Mouse (Mus musculus) limb, embryonic 14.5 days (tissue): ENCODE results near the gene Ankrd44. TPM values are rescaled to one million over a fixed set of nuclear protein-coding genes. Genes with fewer than 3 reads are reported as not detected.

ENCODE experiments used
- ATAC-seq: fragments of 200-750 bp; cut with Nextera tagmentation; 2 replicates; pipeline ENCODE4 v1.8.0; 2017; ENCODE audit warnings: low read depth, moderate number of reproducible peaks, moderate TSS enrichment; ENCODE audit not compliant: low FRiP score
- DNase-seq: peaks from one replicate; pipeline ENCODE4 v3.0.0-alpha.2; 2015; ENCODE audit warnings: low spot score
- H3K27ac ChIP-seq: fragments of 300-500 bp; sonication (generic); replicated peaks from 2 replicates; pipeline ENCODE4 v1.5.1; 2014; ENCODE audit warnings: low read depth, mild to moderate bottlenecking, low read length, moderate library complexity, mixed read lengths
- H3K27me3 ChIP-seq: fragments of 300-500 bp; sonication (generic); 2 replicates; pipeline ENCODE4 v1.6.1; 2014; ENCODE audit warnings: low read length, mixed read lengths; ENCODE audit not compliant: control insufficient read depth, insufficient read depth
- H3K36me3 ChIP-seq: fragments of 300-500 bp; sonication (generic); 2 replicates; pipeline ENCODE4 v1.6.1; 2014; ENCODE audit warnings: mild to moderate bottlenecking, low read length, moderate library complexity, mixed read lengths; ENCODE audit not compliant: control insufficient read depth, insufficient read depth
- H3K4me1 ChIP-seq: fragments of 300-500 bp; sonication (generic); 2 replicates; pipeline ENCODE4 v1.6.1; 2014; ENCODE audit warnings: antibody characterized with exemption, low read length, mixed read lengths; ENCODE audit not compliant: control insufficient read depth, insufficient read depth
- H3K4me2 ChIP-seq: fragments of 300-500 bp; sonication (generic); replicated peaks from 2 replicates; pipeline ENCODE4 v1.6.1; 2014; ENCODE audit warnings: low read depth, mild to moderate bottlenecking, low read length, moderate library complexity; ENCODE audit not compliant: severe bottlenecking
- H3K4me3 ChIP-seq: fragments of 300-500 bp; sonication (generic); replicated peaks from 2 replicates; pipeline ENCODE4 v1.5.1; 2014; ENCODE audit warnings: low read length
- H3K9ac ChIP-seq: fragments of 300-500 bp; sonication (generic); 2 replicates; pipeline ENCODE4 v1.6.1; 2014; ENCODE audit warnings: mild to moderate bottlenecking, low read depth, low read length, moderate library complexity; ENCODE audit not compliant: severe bottlenecking
- H3K9me3 ChIP-seq: fragments of 300-500 bp; sonication (generic); 2 replicates; pipeline ENCODE4 v1.6.1; 2016; ENCODE audit warnings: low read length; ENCODE audit not compliant: control insufficient read depth
- POLR2A ChIP-seq: fragments of 200-500 bp; IDR thresholded peaks from 2 replicates; pipeline ENCODE4 v1.8.0; 2012; ENCODE audit warnings: inconsistent platforms, mild to moderate bottlenecking, moderate library complexity, borderline replicate concordance; ENCODE audit not compliant: insufficient read depth, insufficient read length; ENCODE audit errors: extremely low read depth
- WGBS: fragments of 180-500 bp; shearing (Covaris S2); extraction: QIAGEN DNeasy Blood & Tissue Kit; methylation state at CpG from one replicate; pipeline ENCODE4 v1.1.7; 2014; 5-methylcytosine and 5-hydroxymethylcytosine counted together
- polyA plus RNA-seq, 2 experiments: library from polyadenylated mRNA; depleted of rRNA in 1 of 2; stranded (reverse) in 1 of 2; unstranded in 1 of 2; fragments of >200 nt; fragmentation: Nextera tagmentation in 1 of 2; extraction: Ambion mirVana in 1 of 2; gene quantifications; 2 replicates each; pipeline versions ENCODE4 v1.2.1 to v1.2.3; 2012 to 2014

Ankrd44 gene
- polyA plus RNA-seq (2012; rRNA removed) (38.8 and 43.8 TPM in 2 replicates), polyA plus RNA-seq (2014; fragmentation: Nextera tagmentation; extraction: Ambion mirVana) (23.5 and 27.7 TPM in 2 replicates)

DNA sequence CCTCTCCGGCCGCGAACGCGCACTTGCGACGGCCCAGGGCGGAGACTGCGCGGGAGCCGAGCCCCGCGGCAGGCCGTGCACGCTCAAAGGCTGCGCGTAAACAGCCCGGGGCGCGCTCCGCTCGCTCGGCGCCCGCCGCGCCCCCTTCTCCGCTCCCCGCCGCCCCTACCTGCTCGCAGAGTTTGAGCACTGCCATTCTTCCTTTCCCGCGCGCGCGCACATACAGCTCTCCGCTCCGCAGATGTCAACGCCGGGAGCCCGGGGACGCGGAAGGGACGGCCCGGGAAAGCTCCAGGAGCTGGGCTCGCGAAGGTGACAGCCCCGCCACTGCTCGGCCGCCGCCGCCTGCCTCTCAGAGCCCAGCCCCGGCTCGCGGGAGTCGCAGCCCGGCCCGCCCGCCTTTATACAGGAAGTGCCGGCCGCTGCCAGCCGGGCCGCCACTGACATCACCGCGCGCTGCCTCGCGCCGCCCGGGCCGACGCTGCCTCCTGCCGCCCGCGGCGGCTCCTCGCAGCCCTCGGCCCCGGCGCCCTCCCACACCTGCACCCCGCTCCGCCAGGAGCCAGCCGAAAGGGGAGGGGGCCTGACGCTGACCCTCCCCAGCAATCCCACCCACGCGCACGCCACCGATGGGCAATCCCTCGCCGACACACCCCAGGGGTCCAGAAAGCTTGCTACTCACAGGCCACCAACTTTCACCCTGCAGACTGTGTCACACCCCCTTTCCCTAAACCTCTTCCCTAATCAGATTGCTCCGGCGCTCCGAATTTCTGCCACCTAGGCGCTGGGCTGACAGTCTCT is at the start of gene Ankrd44:
Gene Ankrd44 (minus strand): TSS at position 417 of the 801 bp plus-strand sequence.
- Histone ChIP-seq H3K4me3 (peak within 1 kb of the TSS; percentile 90), H3K4me1 (peaks cover 23% of the 10 kb centered on the region), H3K4me2 (peak within 1 kb of the TSS; percentile 87), H3K9me3 (no peaks in the 10 kb centered on the region), H3K9ac (peak within 1 kb of the TSS; percentile 91), H3K27me3 (no peaks in the 10 kb centered on the region), H3K27ac (peak within 1 kb of the TSS; percentile 88), H3K36me3 (no peaks in the 10 kb centered on the region)
- ATAC-seq (peak; percentile 90), DNase-seq (peak; percentile 82)
- under 1% methylated on average over 66 of the region's 94 CpGs for WGBS
- TF ChIP-seq POLR2A, result 0 out of 2 replicates have a peak, but pooled peaks have one; percentile 44

DNA sequence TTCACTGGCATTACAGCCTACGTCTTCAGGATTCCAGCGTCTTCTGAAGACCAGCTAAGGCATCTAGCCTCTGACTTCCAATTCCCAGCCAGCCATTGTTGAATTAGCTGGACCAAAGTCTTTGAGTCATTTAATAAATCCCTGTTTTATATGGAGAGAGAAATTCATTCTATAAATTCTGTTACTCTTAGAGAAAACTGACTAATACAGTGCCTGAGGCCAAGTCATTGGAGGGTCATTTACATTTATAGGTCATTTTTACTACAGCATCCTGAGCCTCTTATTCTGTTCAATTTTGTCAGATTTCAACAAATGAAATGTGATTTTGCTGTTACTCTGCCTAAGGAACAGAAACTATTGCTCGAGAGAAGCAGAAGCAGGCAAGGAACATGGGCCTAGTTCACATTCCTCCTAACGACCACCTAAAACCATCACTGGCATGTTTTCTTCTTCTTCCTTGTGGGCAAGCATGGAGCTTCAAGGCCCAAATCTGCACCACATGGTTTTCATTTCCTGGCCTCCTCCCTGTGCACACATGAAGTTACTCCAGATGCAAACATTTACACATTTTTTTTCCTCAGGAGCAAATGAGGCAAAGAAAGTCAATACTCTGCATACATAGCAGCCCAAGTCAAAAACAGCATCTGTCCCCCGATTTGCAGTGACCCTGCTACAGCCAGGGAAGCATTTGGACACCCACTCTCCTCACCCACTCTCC is 45.7 kb upstream of the Ankrd44 start:
- Histone ChIP-seq H3K9ac (no peak overlapping the region), H3K36me3 (no peaks in the 10 kb centered on the region), H3K27me3 (no peaks in the 10 kb centered on the region), H3K27ac (peak overlapping the region; percentile 30; the same call in 1 of the 2 replicates), H3K9me3 (no peaks in the 10 kb centered on the region), H3K4me1 (peaks cover 7% of the 10 kb centered on the region; the same call in 1 of the 2 replicates), H3K4me2 (no peak overlapping the region), H3K4me3 (no peak overlapping the region)
- DNase-seq (peak; percentile 68), ATAC-seq (peak; percentile 68)
- no peak for TF ChIP-seq POLR2A
- WGBS, result 25% methylated on average over 5 of the region's 5 CpGs

DNA sequence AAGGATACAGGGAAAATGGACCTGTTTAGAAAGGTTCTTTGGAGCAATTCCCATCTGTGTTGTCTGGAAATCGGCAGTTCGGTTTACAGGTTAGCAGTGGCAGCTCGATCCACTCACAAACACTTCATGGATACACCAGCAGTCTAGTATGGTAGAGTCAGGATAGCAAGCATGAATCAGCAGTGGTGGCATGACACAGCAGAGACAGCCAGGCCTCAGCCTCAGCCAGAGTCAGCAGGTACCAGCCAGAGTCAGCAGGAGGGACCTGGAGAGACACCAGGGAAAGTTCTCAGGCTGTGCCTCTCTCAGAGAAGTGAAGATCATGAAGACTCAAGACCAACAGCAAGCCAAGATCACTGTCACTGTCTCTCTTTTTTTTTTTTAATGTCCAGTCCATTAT is 40.7 kb upstream of the Ankrd44 start:
- no peak for ATAC-seq
- Histone ChIP-seq H3K27me3 (no peaks in the 10 kb centered on the region), H3K36me3 (no peaks in the 10 kb centered on the region)

DNA sequence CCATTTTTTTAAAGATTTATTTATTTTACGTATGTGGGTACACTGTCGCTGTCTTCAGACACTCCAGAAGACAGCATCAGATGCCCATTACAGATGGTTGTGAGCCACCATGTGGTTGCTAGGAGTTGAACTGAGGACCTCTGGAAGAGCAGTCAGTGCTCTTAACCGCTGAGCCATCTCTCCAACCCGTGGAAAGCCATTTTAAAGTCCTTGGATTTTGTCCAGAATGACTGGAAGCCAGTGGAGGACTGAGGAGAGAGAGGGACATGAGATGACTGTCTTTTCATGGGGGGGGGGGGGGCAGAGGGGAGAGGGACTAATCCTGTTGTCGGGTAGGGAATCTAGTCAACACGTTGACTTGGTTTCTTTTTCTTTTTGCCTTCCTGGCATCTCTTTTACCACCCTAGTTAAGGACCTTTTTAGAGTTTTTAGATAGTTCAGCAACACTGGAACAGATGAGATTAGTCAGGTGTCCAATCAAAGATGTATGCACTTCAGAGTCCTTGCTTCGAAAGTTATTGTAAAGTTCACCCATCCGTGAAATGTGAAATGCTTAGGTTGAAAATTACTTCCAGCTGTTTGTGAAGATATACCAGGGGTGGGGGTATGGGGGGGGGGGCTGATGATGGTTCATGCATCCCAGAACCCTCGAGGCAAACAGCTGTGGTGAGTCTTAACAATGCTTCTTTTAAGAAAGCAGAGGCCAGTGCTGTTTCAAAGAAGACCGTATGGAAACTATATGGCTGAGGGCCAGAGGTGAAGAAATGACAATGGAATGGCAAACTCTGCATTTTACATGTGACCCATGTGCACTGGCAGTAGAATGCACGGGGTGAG is 39.2 kb upstream of the Ankrd44 start:
- H3K27me3 ChIP-seq, result no peaks in the 10 kb centered on the region
- H3K36me3 ChIP-seq, result no peaks in the 10 kb centered on the region
- no peak for TF ChIP-seq POLR2A
- peak; percentile 71 for DNase-seq
- H3K4me3 ChIP-seq, result no peak overlapping the region
- H3K4me1 ChIP-seq, result peaks cover 7% of the 10 kb centered on the region
- peak; percentile 87 for ATAC-seq
- H3K4me2 ChIP-seq, result no peak overlapping the region
- 37% methylated on average over 11 of the region's 11 CpGs for WGBS
- H3K9me3 ChIP-seq, result no peaks in the 10 kb centered on the region
- H3K9ac ChIP-seq, result no peak overlapping the region
- peak overlapping the region; percentile 19; the same call in 1 of the 2 replicates for H3K27ac ChIP-seq

More for the DNA sequence above, 40.7 kb upstream of the Ankrd44 start:
- no peak for DNase-seq
- Histone ChIP-seq H3K4me2 (no peak overlapping the region), H3K27ac (no peak overlapping the region), H3K9me3 (no peaks in the 10 kb centered on the region), H3K9ac (no peak overlapping the region), H3K4me3 (no peak overlapping the region), H3K4me1 (peaks cover 8% of the 10 kb centered on the region)
- no peak for TF ChIP-seq POLR2A
- 81% methylated on average over 3 of the region's 3 CpGs for WGBS
